Mouse (Mus musculus) layer of hippocampus, postnatal 14 days (tissue): ENCODE measurements around the gene Polr2i. TPM values are rescaled to one million over a fixed set of nuclear protein-coding genes. Genes with fewer than 3 reads are reported as not detected.
"Not testable (repeated sequence)": the region's sequence is repeated elsewhere in the genome, so short reads cannot be mapped to it uniquely, and the experiment has no call there.

Source experiments
- DNase-seq, 2 experiments: peaks; one replicate each; pipeline ENCODE4 v3.0.0; 2021 to 2022; ENCODE audit warnings: low spot score in 2 of 2, mixed read lengths in 1 of 2
- long read RNA-seq, 2 experiments: library from polyadenylated mRNA; stranded (forward); transcript quantifications; one replicate each; pipeline ENCODE4 v2.0.0; 2021
- total RNA-seq, 2 experiments: library from RNA; stranded (reverse); gene quantifications; 2 replicates each; pipeline ENCODE4 v1.2.3; 2021

The Polr2i gene
- total RNA-seq = 10 to 100 TPM; 53.9 to 58.0 TPM
- long read RNA-seq, experiment 1, transcript Polr2i-201 (6 exons, 819 nt) = major isoform, 10 of 18 reads
- long read RNA-seq, experiment 1, transcript Polr2i-202 (5 exons, 508 nt) = minor isoform, 5 of 18 reads
- long read RNA-seq, experiment 1, partial matches to known transcripts = 0 of 18 reads
- long read RNA-seq, experiment 1, other reads (novel, unspliced or antisense) = 1 of 18 reads
- long read RNA-seq, experiment 2, transcript Polr2i-201 (6 exons, 819 nt) = major isoform, 15 of 26 reads
- long read RNA-seq, experiment 2, transcript Polr2i-202 (5 exons, 508 nt) = minor isoform, 7 of 26 reads
- long read RNA-seq, experiment 2, partial matches to known transcripts = 0 of 26 reads
- long read RNA-seq, experiment 2, other reads (novel, unspliced or antisense) = 3 of 26 reads

GRCm38 (mm10) chr7:30231669-30232454, at the start of gene Polr2i, which contains the start of gene Tbcb:
Gene Polr2i, plus strand, starts transcription at chr7:30231948.
Gene Tbcb, minus strand, starts transcription at chr7:30232272.
- peak; percentile 99 for DNase-seq

- not testable (repeated sequence) for DNase-seq
Observed at GRCm38 (mm10) chr7:30183189-30183588, 48.6 kb upstream of the Polr2i start.

- peak; percentile 47 to 68 for DNase-seq
Observed at GRCm38 (mm10) chr7:30183879-30184289, 47.9 kb upstream of the Polr2i start, which contains the start of gene Cox7a1. Gene Cox7a1, plus strand, starts transcription at chr7:30184144.

GRCm38 (mm10) chr7:30184641-30185348, 47.0 kb upstream of the Polr2i start:
- DNase-seq = no peak

GRCm38 (mm10) chr7:30188344-30189115, 43.2 kb upstream of the Polr2i start:
- DNase-seq = no peak

- no peak for DNase-seq
Observed at GRCm38 (mm10) chr7:30189116-30189491, 42.6 kb upstream of the Polr2i start.

GRCm38 (mm10) chr7:30192088-30192487, 39.7 kb upstream of the Polr2i start:
- DNase-seq = no peak

- no peak for DNase-seq
Observed at GRCm38 (mm10) chr7:30193013-30193412, 38.7 kb upstream of the Polr2i start.

GRCm38 (mm10) chr7:30193581-30194100, 38.1 kb upstream of the Polr2i start:
- DNase-seq = peak; percentile 57 to 71

GRCm38 (mm10) chr7:30194101-30194831, 37.5 kb upstream of the Polr2i start:
- peak; percentile 52 to 60 for DNase-seq

- peak; percentile 89 to 95 for DNase-seq
Observed at GRCm38 (mm10) chr7:30194884-30195283, 36.9 kb upstream of the Polr2i start.

- no peak for DNase-seq
Observed at GRCm38 (mm10) chr7:30195461-30195860, 36.3 kb upstream of the Polr2i start.

- no peak for DNase-seq
Observed at GRCm38 (mm10) chr7:30196171-30196570, 35.6 kb upstream of the Polr2i start.

- no peak for DNase-seq
Observed at GRCm38 (mm10) chr7:30197592-30198129, 34.1 kb upstream of the Polr2i start.

GRCm38 (mm10) chr7:30198481-30198971, 33.2 kb upstream of the Polr2i start, which contains the start of gene Capns1:
Gene Capns1, minus strand, starts transcription at chr7:30198811.
- peak; percentile 55 to 65 for DNase-seq

- no peak for DNase-seq
Observed at GRCm38 (mm10) chr7:30199498-30200139, 32.1 kb upstream of the Polr2i start.

- DNase-seq = no peak
Observed at GRCm38 (mm10) chr7:30200200-30200599, 31.5 kb upstream of the Polr2i start.

- not testable (repeated sequence) for DNase-seq
Observed at GRCm38 (mm10) chr7:30200661-30201060, 31.1 kb upstream of the Polr2i start.
